Mouse (Mus musculus) E14TG2a.4 (cell line): ENCODE data around the gene Plpp7.

Source experiments
- CTCF ChIP-seq: conservative IDR thresholded peaks from 2 replicates; pipeline ENCODE4 v1.5.1; 2014; ENCODE audit warnings: low read length
- NANOG ChIP-seq: IDR thresholded peaks from 2 replicates; pipeline ENCODE4 v1.6.1; 2014; ENCODE audit warnings: borderline replicate concordance, low read length, mixed read lengths
- POU5F1 ChIP-seq: IDR thresholded peaks from 2 replicates; pipeline ENCODE4 v1.6.1; 2014; ENCODE audit warnings: low read length, borderline replicate concordance

GRCm38 (mm10) chr2:32087606-32088005 lies 7.7 kb upstream of the Plpp7 start:
- TF ChIP-seq CTCF (no peak), NANOG (no peak), POU5F1 (no peak)
